Mouse (Mus musculus): Measurements from ENCODE around the gene Nmrk2. TPM values are rescaled to one million over a fixed set of nuclear protein-coding genes. Genes with fewer than 3 reads are reported as not detected.
A peak's percentile ranks its signal among the peaks of the same experiment; 100 is the strongest.

Gene Nmrk2
- total and polyA plus RNA-seq, 3 experiments = not detected

- TF ChIP-seq POLR2AphosphoS2 (IDR thresholded peaks at IDR 0.05; ENCODE audit: low read depth, low read length) (peak; percentile 56; the same call in 1 of the 2 replicates), NELFE (IDR thresholded peaks at IDR 0.05; ENCODE audit: low read depth, low read length) (peak; percentile 80; the same call in 1 of the 2 replicates)
These were observed 9.4 kb downstream of the Nmrk2 start (continued) for GRCm38 (mm10) chr10:81192270-81192967.

GRCm38 (mm10) chr10:81191342-81191982, 10.4 kb downstream of the Nmrk2 start:
- Histone ChIP-seq H3K27me3 (replicated peaks) (peaks cover 3% of the 10 kb centered on the region), H3K4me1 (ENCODE audit: control insufficient read depth in 1 of 2, insufficient read depth in 2 of 2) (peaks cover 23 to 50% of the 10 kb centered on the region in 2 experiments), H3K27ac (ENCODE audit: insufficient read depth, low read depth) (no peak overlapping the region)

GRCm38 (mm10) chr10:81190912-81191321, 10.9 kb downstream of the Nmrk2 start:
- no peaks in the 10 kb centered on the region for H3K9me3 ChIP-seq (replicated peaks; ENCODE audit: low read length)
- H3K4me1 ChIP-seq (ENCODE audit: control insufficient read depth in 1 of 2, insufficient read depth in 2 of 2) = peaks cover 20 to 45% of the 10 kb centered on the region in 2 experiments
- in situ Hi-C loops (cut with MboI; ENCODE audit: low pct_ligation_motif_present, low pct_unique_long_range_greater_than_20kb, low sequenced_read_pairs) = loop anchor here (10.0 kb wide), 1 partner anchor 164 kb away; the partner anchor contains the start of genes Hmg20b and Mfsd12
- no peak overlapping the region for H3K4me3 ChIP-seq (replicated peaks in 1 of 3; ENCODE audit: low read depth in 2 of 3, low read length in 2 of 3, poor library complexity in 1 of 3)
- no peaks in the 10 kb centered on the region for H3K79me2 ChIP-seq (replicated peaks; ENCODE audit: control insufficient read depth, extremely low read depth, insufficient read depth, poor library complexity, severe bottlenecking)
- no peak overlapping the region for H3K9ac ChIP-seq (ENCODE audit: insufficient read depth, low read depth)
- dilution Hi-C loops (cut with MboI; ENCODE audit: extremely low pct_ligation_motif_present, extremely low pct_unique_long_range_greater_than_20kb, low sequenced_read_pairs) = no loop called here
- H3K36me3 ChIP-seq (replicated peaks in 1 of 2; ENCODE audit: control insufficient read depth in 1 of 2, insufficient read depth in 1 of 2, low read length in 1 of 2) = peaks cover 29 to 49% of the 10 kb centered on the region in 2 experiments
- peaks cover 2% of the 10 kb centered on the region for H3K27me3 ChIP-seq (replicated peaks)
- no peak overlapping the region for H3K27ac ChIP-seq (ENCODE audit: insufficient read depth, low read depth)
- H3K4me2 ChIP-seq (ENCODE audit: insufficient read depth, low read depth, poor library complexity, severe bottlenecking) = no peak overlapping the region
- no peak for DNase-seq (ENCODE audit: extremely low read depth)
- peak in 1 of 2 experiments; percentile 29; a peak in 1 of 4 replicates for TF ChIP-seq CTCF (conservative IDR thresholded peaks at IDR 0.05 in 1 of 2, IDR thresholded peaks at IDR 0.05 in 1 of 2; ENCODE audit: low read depth in 2 of 2, low read length in 2 of 2)
- TF ChIP-seq MXI1 (IDR thresholded peaks at IDR 0.05; ENCODE audit: low read depth, low read length) = no peak
- no peak for TF ChIP-seq ETS1 (conservative IDR thresholded peaks at IDR 0.05; ENCODE audit: low read depth, low read length)
- peak; percentile 1 for TF ChIP-seq RAD21 (IDR thresholded peaks at IDR 0.05; ENCODE audit: low read depth, low read length)
- no peak for TF ChIP-seq TBP (conservative IDR thresholded peaks at IDR 0.05; ENCODE audit: low read depth, low read length)
- TF ChIP-seq SIN3A (IDR thresholded peaks at IDR 0.05; ENCODE audit: low read length) = no peak
- TF ChIP-seq ZC3H11A (IDR thresholded peaks at IDR 0.05; ENCODE audit: low read depth, low read length) = no peak

More at GRCm38 (mm10) chr10:81191342-81191982, 10.4 kb downstream of the Nmrk2 start:
- no peaks in the 10 kb centered on the region for H3K79me2 ChIP-seq (replicated peaks; ENCODE audit: control insufficient read depth, extremely low read depth, insufficient read depth, poor library complexity, severe bottlenecking)
- H3K4me2 ChIP-seq (ENCODE audit: insufficient read depth, low read depth, poor library complexity, severe bottlenecking) = peak overlapping the region; percentile 65
- no peaks in the 10 kb centered on the region for H3K9me3 ChIP-seq (replicated peaks; ENCODE audit: low read length)
- dilution Hi-C loops (cut with MboI; ENCODE audit: extremely low pct_ligation_motif_present, extremely low pct_unique_long_range_greater_than_20kb, low sequenced_read_pairs) = no loop called here
- TF ChIP-seq KAT2A (IDR thresholded peaks at IDR 0.05; ENCODE audit: insufficient replicate concordance, low read length) = no peak
- TF ChIP-seq POLR2AphosphoS2 (IDR thresholded peaks at IDR 0.05; ENCODE audit: low read depth, low read length) = no peak
- no peak for TF ChIP-seq CTCF (conservative IDR thresholded peaks at IDR 0.05 in 1 of 2, IDR thresholded peaks at IDR 0.05 in 1 of 2; ENCODE audit: low read depth in 2 of 2, low read length in 2 of 2)
- no peak for TF ChIP-seq ELF1 (IDR thresholded peaks at IDR 0.05; ENCODE audit: low read depth, low read length)
- TF ChIP-seq RCOR1 (conservative IDR thresholded peaks at IDR 0.05; ENCODE audit: low read depth, low read length) = no peak
- no peak for TF ChIP-seq MAX (IDR thresholded peaks at IDR 0.05; ENCODE audit: low read length)
- in situ Hi-C loops (cut with MboI; ENCODE audit: low pct_ligation_motif_present, low pct_unique_long_range_greater_than_20kb, low sequenced_read_pairs) = loop anchor here (10.0 kb wide), 1 partner anchor 163 kb away; the partner anchor contains the start of genes Hmg20b and Mfsd12
- DNase-seq (ENCODE audit: extremely low read depth) = no peak
- H3K4me3 ChIP-seq (replicated peaks in 1 of 3; ENCODE audit: low read depth in 2 of 3, low read length in 2 of 3, poor library complexity in 1 of 3) = peak overlapping the region in 1 of 3 experiments; percentile 59
- H3K9ac ChIP-seq (ENCODE audit: insufficient read depth, low read depth) = peak overlapping the region; percentile 67
- peaks cover 27 to 47% of the 10 kb centered on the region in 2 experiments for H3K36me3 ChIP-seq (replicated peaks in 1 of 2; ENCODE audit: control insufficient read depth in 1 of 2, insufficient read depth in 1 of 2, low read length in 1 of 2)
